Mouse (Mus musculus): Measurements from ENCODE around the gene Slc35b2.

- TF ChIP-seq CTCF (conservative IDR thresholded peaks at IDR 0.05; ENCODE audit: low read length): no peak
- no peak for TF ChIP-seq NANOG (IDR thresholded peaks at IDR 0.05; ENCODE audit: borderline replicate concordance, low read length)
- no peak for TF ChIP-seq POU5F1 (IDR thresholded peaks at IDR 0.05; ENCODE audit: borderline replicate concordance, low read length)
These were observed 31.4 kb downstream of the Slc35b2 start for GRCm38 (mm10) chr17:45594881-45595735.

Measured in E14TG2a.4 (cell line).